Mouse (Mus musculus) myocyte (in vitro differentiated cells): ENCODE data around the gene Prss50. TPM values are rescaled to one million over a fixed set of nuclear protein-coding genes. Genes with fewer than 3 reads are reported as not detected.

Experiments used
- H3K27me3 ChIP-seq: one replicate; pipeline ENCODE4 v1.6.1; 2011; ENCODE audit not compliant: control insufficient read depth, insufficient read depth, insufficient read length
- H3K36me3 ChIP-seq: one replicate; pipeline ENCODE4 v1.6.1; 2011; ENCODE audit not compliant: control insufficient read depth, insufficient read depth
- H3K4me2 ChIP-seq: one replicate; pipeline ENCODE4 v1.6.1; 2011; ENCODE audit warnings: low read depth, control low read depth
- H3K4me3 ChIP-seq: one replicate; pipeline ENCODE4 v1.5.1; 2011; ENCODE audit warnings: mild to moderate bottlenecking, control low read depth, moderate library complexity
- H3K79me2 ChIP-seq: one replicate; pipeline ENCODE4 v1.6.1; 2011; ENCODE audit not compliant: control insufficient read depth, insufficient read depth
- H3ac ChIP-seq: one replicate; pipeline ENCODE4 v1.6.1; 2011; ENCODE audit not compliant: control insufficient read depth, insufficient read length
- CEBPB ChIP-seq: IDR thresholded peaks from 2 replicates; pipeline ENCODE4 v1.6.1; 2011; ENCODE audit warnings: mild to moderate bottlenecking, moderate library complexity; ENCODE audit not compliant: poor library complexity, insufficient read depth, severe bottlenecking
- E2F4 ChIP-seq: IDR thresholded peaks from one replicate; pipeline ENCODE4 v1.6.1; 2011; ENCODE audit warnings: mild to moderate bottlenecking, control low read depth, moderate library complexity; ENCODE audit not compliant: insufficient read depth
- MAX ChIP-seq: IDR thresholded peaks from one replicate; pipeline ENCODE4 v1.6.1; 2011; ENCODE audit warnings: low read depth, mild to moderate bottlenecking, control low read depth
- MYOD1 ChIP-seq, 3 experiments: IDR thresholded peaks; one replicate each; pipeline ENCODE4 v1.6.1; 2011; ENCODE audit warnings: control low read depth in 2 of 3, low read depth in 2 of 3, mild to moderate bottlenecking in 2 of 3, moderate library complexity in 1 of 3; ENCODE audit not compliant: insufficient read length in 2 of 3, control insufficient read depth in 1 of 3
- MYOG ChIP-seq, 3 experiments: IDR thresholded peaks; one replicate each; pipeline ENCODE4 v1.6.1; 2011; ENCODE audit warnings: control low read depth in 2 of 3, low read depth in 2 of 3, mild to moderate bottlenecking in 2 of 3; ENCODE audit not compliant: insufficient read length in 2 of 3, control insufficient read depth in 1 of 3, insufficient read depth in 1 of 3
- POLR2A ChIP-seq: IDR thresholded peaks from one replicate; pipeline ENCODE4 v1.6.1; 2011; ENCODE audit warnings: low read depth, mild to moderate bottlenecking, control low read depth, moderate library complexity; ENCODE audit not compliant: insufficient read length
- POLR2AphosphoS2 ChIP-seq: IDR thresholded peaks from one replicate; pipeline ENCODE4 v1.6.1; 2011; ENCODE audit warnings: low read depth, control low read depth; ENCODE audit not compliant: insufficient read length
- REST ChIP-seq: IDR thresholded peaks from one replicate; pipeline ENCODE4 v1.6.1; 2011; ENCODE audit warnings: mild to moderate bottlenecking, control low read depth, moderate library complexity; ENCODE audit not compliant: insufficient read depth, insufficient read length
- SRF ChIP-seq: IDR thresholded peaks from one replicate; pipeline ENCODE4 v1.6.1; 2011; ENCODE audit warnings: low read depth; ENCODE audit not compliant: control insufficient read depth, insufficient read length
- TCF12 ChIP-seq: IDR thresholded peaks from one replicate; pipeline ENCODE4 v1.6.1; 2011; ENCODE audit warnings: mild to moderate bottlenecking, control low read depth; ENCODE audit not compliant: poor library complexity, insufficient read depth, severe bottlenecking
- TCF3 ChIP-seq: IDR thresholded peaks from one replicate; pipeline ENCODE4 v1.6.1; 2011; ENCODE audit warnings: low read depth, control low read depth; ENCODE audit not compliant: insufficient read length
- USF1 ChIP-seq: IDR thresholded peaks from one replicate; pipeline ENCODE4 v1.6.1; 2011; ENCODE audit warnings: low read depth, mild to moderate bottlenecking, control low read depth, moderate library complexity
- polyA plus RNA-seq: library from polyadenylated mRNA; unstranded; fragments of >200 nt; fragmentation: generic; extraction: Trizol; gene quantifications from one replicate; pipeline ENCODE4 v1.2.1, GENCODE M21; 2012; ENCODE audit warnings: missing spikeins

The Prss50 gene
- polyA plus RNA-seq, 1 experiment, result 0.02 TPM

DNA sequence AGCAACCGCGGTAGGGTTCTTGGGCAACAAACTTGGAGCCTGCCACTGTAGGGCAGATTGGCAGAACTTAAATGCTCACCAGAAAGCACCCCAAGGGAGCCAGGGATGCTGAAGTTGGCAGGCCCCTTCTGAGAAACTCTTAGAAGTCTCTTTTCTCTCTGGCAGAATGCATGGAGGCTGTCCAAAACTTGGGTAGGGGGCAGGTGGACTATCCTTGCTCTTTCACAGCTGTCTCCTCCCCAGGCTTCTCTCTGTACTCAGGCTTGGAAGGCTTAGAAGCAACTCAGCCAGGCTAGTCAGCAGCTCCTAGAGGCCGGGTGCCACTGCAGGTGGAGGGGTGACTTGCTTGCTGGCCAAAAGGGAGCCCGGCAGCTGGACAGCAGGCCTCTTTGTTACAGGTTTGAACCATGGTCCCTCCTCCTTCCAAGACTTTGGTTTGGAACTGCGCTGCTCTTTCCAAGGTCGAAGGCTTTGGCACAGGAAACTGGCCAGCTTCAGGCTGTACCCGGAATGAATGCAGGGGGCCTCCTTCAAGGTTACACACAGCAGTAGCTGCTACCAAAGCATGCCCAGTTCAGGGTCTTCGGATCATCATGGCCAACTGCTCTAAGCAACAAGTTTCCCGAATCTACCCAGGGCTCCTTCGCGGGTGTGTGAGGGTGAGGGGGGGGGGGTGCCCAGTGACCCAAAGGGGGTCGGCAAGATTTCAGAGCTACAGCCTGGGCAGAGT lies 21.6 kb downstream of the Prss50 start, which contains the start of gene Als2cl:
TSS of gene Als2cl (plus strand) at position 680 of the 730 bp plus-strand sequence.
- Histone ChIP-seq H3K27me3 (peaks cover 12% of the 10 kb centered on the region), H3K79me2 (no peaks in the 10 kb centered on the region), H3K4me2 (peak within 1 kb of the TSS; percentile 77), H3K36me3 (no peaks in the 10 kb centered on the region), H3K4me3 (no peak within 1 kb of the TSS), H3ac (no peak within 1 kb of the TSS)
- TF ChIP-seq TCF3, result no peak
- TF ChIP-seq E2F4, result no peak
- TF ChIP-seq MAX, result no peak
- no peak for TF ChIP-seq REST
- TF ChIP-seq MYOG (IDR thresholded peaks at IDR 0.05; ENCODE audit: control insufficient read depth in 1 of 3, insufficient read depth in 1 of 3, insufficient read length in 2 of 3, low read depth in 2 of 3), result no peak
- no peak for TF ChIP-seq USF1
- no peak for TF ChIP-seq POLR2AphosphoS2
- TF ChIP-seq CEBPB, result no peak
- TF ChIP-seq TCF12, result no peak
- no peak for TF ChIP-seq MYOD1 (IDR thresholded peaks at IDR 0.05; ENCODE audit: control insufficient read depth in 1 of 3, insufficient read length in 2 of 3, low read depth in 2 of 3)
- TF ChIP-seq SRF, result no peak
- TF ChIP-seq POLR2A, result no peak

DNA sequence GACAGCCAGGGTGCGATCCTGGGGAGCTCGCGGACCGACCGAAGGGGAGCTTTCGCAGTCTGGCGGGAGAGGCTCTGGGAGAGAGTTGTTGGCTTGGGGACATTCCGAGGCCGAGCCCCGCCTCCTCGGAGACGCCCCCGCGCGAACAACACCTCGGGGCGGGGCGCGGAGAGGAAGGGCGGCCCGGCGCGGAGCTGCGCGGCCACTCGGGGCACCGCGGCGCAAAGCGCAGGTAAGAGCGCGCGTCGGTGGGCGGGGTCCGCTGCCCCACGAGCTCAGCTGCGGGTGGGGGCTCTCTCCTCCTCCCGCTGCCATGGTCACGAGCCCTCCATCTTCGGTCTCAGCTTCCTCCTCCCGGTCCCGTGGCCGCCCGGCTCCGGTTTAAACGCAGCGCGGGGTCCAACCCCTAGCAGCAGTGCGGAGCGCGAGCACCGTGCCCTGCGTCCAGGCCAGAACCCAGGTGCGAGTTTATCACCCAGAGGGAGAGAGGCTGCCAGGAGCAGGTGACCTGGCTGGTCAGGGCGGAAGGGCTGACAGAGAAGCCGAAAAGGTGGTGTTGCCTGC lies 22.3 kb downstream of the Prss50 start, which contains the start of gene Tmie:
TSS of gene Tmie (minus strand) at position 116 of the 564 bp plus-strand sequence.
- Histone ChIP-seq H3K79me2 (no peaks in the 10 kb centered on the region), H3K4me3 (no peak within 1 kb of the TSS), H3K4me2 (peak within 1 kb of the TSS; percentile 77), H3K36me3 (no peaks in the 10 kb centered on the region), H3K27me3 (peaks cover 12% of the 10 kb centered on the region), H3ac (no peak within 1 kb of the TSS)
- TF ChIP-seq TCF3 (no peak), POLR2A (no peak), MAX (no peak), POLR2AphosphoS2 (no peak), E2F4 (no peak), REST (no peak), USF1 (no peak)

DNA sequence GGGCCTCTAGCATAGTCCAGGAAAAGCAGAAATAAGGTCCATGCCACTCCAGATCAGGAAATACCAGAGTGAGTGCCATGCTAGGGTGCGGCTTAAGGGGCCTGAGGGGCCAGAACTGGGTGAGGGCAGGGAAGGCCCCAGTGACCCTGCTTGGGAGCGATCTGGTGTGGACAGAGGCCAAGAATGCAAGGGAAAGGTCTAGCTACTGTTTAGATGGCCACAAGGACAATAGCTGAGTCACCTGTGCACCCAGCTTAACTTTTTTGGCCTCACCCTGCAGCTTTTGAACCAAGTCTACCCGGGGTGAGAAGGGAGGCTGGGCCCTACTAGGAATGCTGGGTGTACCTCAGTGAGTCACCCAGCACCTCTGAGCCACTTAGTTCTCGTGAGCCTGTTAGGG lies 23.0 kb downstream of the Prss50 start:
- Histone ChIP-seq H3K4me3 (no peak overlapping the region), H3K4me2 (peak overlapping the region; percentile 77), H3K36me3 (no peaks in the 10 kb centered on the region), H3K27me3 (peaks cover 12% of the 10 kb centered on the region), H3ac (no peak overlapping the region), H3K79me2 (no peaks in the 10 kb centered on the region)
- no peak for TF ChIP-seq MAX
- no peak for TF ChIP-seq MYOG (IDR thresholded peaks at IDR 0.05; ENCODE audit: control insufficient read depth in 1 of 3, insufficient read depth in 1 of 3, insufficient read length in 2 of 3, low read depth in 2 of 3)
- TF ChIP-seq POLR2AphosphoS2, result no peak
- TF ChIP-seq CEBPB, result no peak
- no peak for TF ChIP-seq TCF3
- TF ChIP-seq E2F4, result no peak
- no peak for TF ChIP-seq POLR2A
- no peak for TF ChIP-seq USF1
- TF ChIP-seq SRF, result no peak
- no peak for TF ChIP-seq TCF12
- TF ChIP-seq MYOD1 (IDR thresholded peaks at IDR 0.05; ENCODE audit: control insufficient read depth in 1 of 3, insufficient read length in 2 of 3, low read depth in 2 of 3), result no peak
- TF ChIP-seq REST, result no peak

DNA sequence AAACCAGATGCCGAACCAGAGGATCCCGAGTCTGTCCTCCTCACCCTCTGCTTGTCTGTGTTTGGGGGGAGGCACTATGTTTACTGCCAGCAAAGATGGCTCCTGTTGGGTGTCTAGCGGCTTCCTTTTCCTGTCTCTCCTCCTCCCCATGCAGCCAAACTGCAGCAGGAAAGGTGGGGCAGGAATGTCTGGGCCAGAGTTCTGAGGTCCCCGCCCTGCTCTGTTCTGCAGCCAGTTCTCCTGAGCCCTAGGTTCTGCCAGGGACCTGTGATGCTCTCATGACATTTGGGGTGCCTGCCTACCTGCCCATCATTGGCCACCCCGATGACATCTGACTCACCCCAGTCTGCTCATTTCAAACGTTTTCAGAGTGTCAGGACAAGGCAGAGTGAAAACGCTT lies 24.2 kb downstream of the Prss50 start:
- no peaks in the 10 kb centered on the region for H3K36me3 ChIP-seq
- no peak overlapping the region for H3ac ChIP-seq
- H3K79me2 ChIP-seq, result no peaks in the 10 kb centered on the region
- no peak overlapping the region for H3K4me2 ChIP-seq
- H3K4me3 ChIP-seq, result no peak overlapping the region
- TF ChIP-seq CEBPB (no peak), MAX (no peak), SRF (no peak), POLR2AphosphoS2 (no peak), TCF3 (no peak), MYOD1 (IDR thresholded peaks at IDR 0.05; ENCODE audit: control insufficient read depth in 1 of 3, insufficient read length in 2 of 3, low read depth in 2 of 3) (no peak), TCF12 (no peak), MYOG (IDR thresholded peaks at IDR 0.05; ENCODE audit: control insufficient read depth in 1 of 3, insufficient read depth in 1 of 3, insufficient read length in 2 of 3, low read depth in 2 of 3) (no peak), USF1 (no peak), REST (no peak), E2F4 (no peak), POLR2A (no peak)
- peaks cover 12% of the 10 kb centered on the region for H3K27me3 ChIP-seq
